Mouse (Mus musculus) midbrain, embryonic 11.5 days (tissue): ENCODE measurements around the gene Foxp1. TPM values are rescaled to one million over a fixed set of nuclear protein-coding genes. Genes with fewer than 3 reads are reported as not detected.

Experiments
- ATAC-seq: fragments of 200-750 bp; cut with Nextera tagmentation; 2 replicates; pipeline ENCODE4 v1.8.0; 2017; ENCODE audit warnings: moderate TSS enrichment, moderate library complexity; ENCODE audit not compliant: low FRiP score
- DNase-seq: peaks from one replicate; pipeline ENCODE4 v3.0.0; 2015; ENCODE audit warnings: low spot score; ENCODE audit errors: missing footprints
- H3K27ac ChIP-seq: fragments of 300-500 bp; sonication (generic); 2 replicates; pipeline ENCODE4 v1.5.1; 2014; ENCODE audit warnings: low read depth, low read length
- H3K27me3 ChIP-seq: fragments of 300-500 bp; sonication (generic); 2 replicates; pipeline ENCODE4 v1.6.1; 2014; ENCODE audit warnings: mild to moderate bottlenecking, low read length, moderate library complexity, mixed read lengths; ENCODE audit not compliant: control insufficient read depth, insufficient read depth
- H3K36me3 ChIP-seq: fragments of 300-500 bp; sonication (generic); 2 replicates; pipeline ENCODE4 v1.6.1; 2014; ENCODE audit warnings: mild to moderate bottlenecking, low read length, moderate library complexity, mixed read lengths; ENCODE audit not compliant: control insufficient read depth, insufficient read depth
- H3K4me1 ChIP-seq: fragments of 300-500 bp; sonication (generic); 2 replicates; pipeline ENCODE4 v1.6.1; 2014; ENCODE audit warnings: low read length; ENCODE audit not compliant: control insufficient read depth, insufficient read depth
- H3K4me2 ChIP-seq: fragments of 300-500 bp; sonication (generic); 2 replicates; pipeline ENCODE4 v1.6.1; 2014; ENCODE audit warnings: mild to moderate bottlenecking, moderate library complexity
- H3K4me3 ChIP-seq: fragments of 300-500 bp; sonication (generic); 2 replicates; pipeline ENCODE4 v1.5.1; 2014; ENCODE audit warnings: low read depth, low read length
- H3K9ac ChIP-seq: fragments of 300-500 bp; sonication (generic); 2 replicates; pipeline ENCODE4 v1.6.1; 2014; ENCODE audit warnings: low read length
- H3K9me3 ChIP-seq: fragments of 300-500 bp; sonication (generic); 2 replicates; pipeline ENCODE4 v1.6.1; 2016; ENCODE audit warnings: low read length; ENCODE audit not compliant: control insufficient read depth
- WGBS: fragments of 180-500 bp; shearing (Covaris S2); extraction: QIAGEN DNeasy Blood & Tissue Kit; methylation state at CpG from one replicate; pipeline ENCODE4 v1.1.7; 2014; 5-methylcytosine and 5-hydroxymethylcytosine counted together
- microRNA-seq: library from miRNA; unstranded; fragments of <30 nt; microRNA quantifications from one replicate; pipeline ENCODE4, GENCODE M21; 2017
- polyA plus RNA-seq: library from polyadenylated mRNA; unstranded; fragments of >200 nt; fragmentation: Nextera tagmentation; extraction: Ambion mirVana; gene quantifications from 2 replicates; pipeline ENCODE4 v1.2.1, GENCODE M21; 2014

Gene Foxp1
- polyA plus RNA-seq, 1 experiment from 2014 or later = 86.2 TPM

DNA sequence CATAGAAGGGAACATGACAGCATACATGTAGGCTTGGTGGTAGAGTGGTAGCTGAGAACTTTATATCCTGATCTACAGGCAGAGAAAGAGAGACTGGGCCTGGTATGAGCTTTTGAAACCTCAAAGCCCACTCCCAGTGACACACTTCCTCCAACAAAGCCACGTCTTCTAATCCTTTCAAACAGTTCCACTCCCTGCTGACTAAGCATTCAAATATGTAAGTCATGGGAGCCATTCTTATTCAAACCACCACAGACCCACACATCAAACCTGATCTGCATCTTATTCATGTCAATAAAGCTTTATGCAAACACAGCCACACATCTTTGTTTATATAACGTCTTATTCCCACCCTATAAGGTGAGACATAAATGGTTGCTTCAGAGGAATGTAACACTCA lies 646.1 kb downstream of the Foxp1 start:
- no peak overlapping the region for H3K4me3 ChIP-seq
- H3K9ac ChIP-seq = no peak overlapping the region
- 48% methylated on average over 2 of the region's 2 CpGs for WGBS
- H3K27me3 ChIP-seq = no peaks in the 10 kb centered on the region
- no peaks in the 10 kb centered on the region for H3K9me3 ChIP-seq
- ATAC-seq (no peak), DNase-seq (no peak)
- H3K27ac ChIP-seq = no peak overlapping the region
- H3K4me1 ChIP-seq = no peaks in the 10 kb centered on the region
- H3K36me3 ChIP-seq = no peaks in the 10 kb centered on the region
- H3K4me2 ChIP-seq = no peak overlapping the region

Small RNA genes within 50 kb of the gene (microRNA-seq; reads per million reads assigned to microRNA genes)
- gene Gm22328 = not detected
- gene Gm49348 = not detected

Other genes starting within 250 kb of the Foxp1 start
- gene Eif4e3, start 144.1 kb upstream of the Foxp1 start, polyA plus RNA-seq = 16.2 and 17.5 TPM in 2 replicates
- gene Gm20696, start 144.1 kb upstream of the Foxp1 start, polyA plus RNA-seq = 2.5 and 3.4 TPM in 2 replicates
- 3.0 and 3.8 TPM in 2 replicates for gene Gpr27, start 170.0 kb upstream of the Foxp1 start, polyA plus RNA-seq
- gene Prok2, start 203.7 kb upstream of the Foxp1 start, polyA plus RNA-seq = not detected in 2 replicates